Mouse (Mus musculus): Measurements from ENCODE around the gene Gnpat. TPM values are rescaled to one million over a fixed set of nuclear protein-coding genes. Genes with fewer than 3 reads are reported as not detected.

Gene Gnpat
- total RNA-seq, 2 experiments from 2014 or later = 55.6 to 68.3 TPM

- DNase-seq = no peak
Measured at GRCm38 (mm10) chr8:124905482-124905881, 42.6 kb downstream of the Gnpat start.

DNA sequence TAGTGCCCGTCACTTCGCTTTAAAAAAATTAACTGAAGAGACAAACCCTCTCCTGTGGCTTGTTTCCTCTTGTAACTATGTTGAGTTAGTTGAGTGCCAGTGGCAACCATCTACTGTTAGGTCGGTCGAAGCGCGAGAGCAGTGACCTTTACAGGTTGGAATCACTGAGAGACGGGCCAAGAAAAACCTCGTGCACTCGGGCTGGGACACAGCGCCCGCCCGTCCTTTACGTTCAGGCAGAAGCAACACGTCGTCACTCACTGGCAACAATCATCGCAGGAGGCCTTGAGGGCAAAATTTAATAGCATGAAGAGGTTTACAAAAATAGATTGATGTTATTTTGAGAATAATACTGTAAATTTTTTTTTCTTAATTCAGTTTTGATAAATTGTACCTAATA lies 47.1 kb downstream of the Gnpat start:
- DNase-seq = no peak

GRCm38 (mm10) chr8:124910349-124910748 lies 47.5 kb downstream of the Gnpat start:
- DNase-seq = no peak

DNA sequence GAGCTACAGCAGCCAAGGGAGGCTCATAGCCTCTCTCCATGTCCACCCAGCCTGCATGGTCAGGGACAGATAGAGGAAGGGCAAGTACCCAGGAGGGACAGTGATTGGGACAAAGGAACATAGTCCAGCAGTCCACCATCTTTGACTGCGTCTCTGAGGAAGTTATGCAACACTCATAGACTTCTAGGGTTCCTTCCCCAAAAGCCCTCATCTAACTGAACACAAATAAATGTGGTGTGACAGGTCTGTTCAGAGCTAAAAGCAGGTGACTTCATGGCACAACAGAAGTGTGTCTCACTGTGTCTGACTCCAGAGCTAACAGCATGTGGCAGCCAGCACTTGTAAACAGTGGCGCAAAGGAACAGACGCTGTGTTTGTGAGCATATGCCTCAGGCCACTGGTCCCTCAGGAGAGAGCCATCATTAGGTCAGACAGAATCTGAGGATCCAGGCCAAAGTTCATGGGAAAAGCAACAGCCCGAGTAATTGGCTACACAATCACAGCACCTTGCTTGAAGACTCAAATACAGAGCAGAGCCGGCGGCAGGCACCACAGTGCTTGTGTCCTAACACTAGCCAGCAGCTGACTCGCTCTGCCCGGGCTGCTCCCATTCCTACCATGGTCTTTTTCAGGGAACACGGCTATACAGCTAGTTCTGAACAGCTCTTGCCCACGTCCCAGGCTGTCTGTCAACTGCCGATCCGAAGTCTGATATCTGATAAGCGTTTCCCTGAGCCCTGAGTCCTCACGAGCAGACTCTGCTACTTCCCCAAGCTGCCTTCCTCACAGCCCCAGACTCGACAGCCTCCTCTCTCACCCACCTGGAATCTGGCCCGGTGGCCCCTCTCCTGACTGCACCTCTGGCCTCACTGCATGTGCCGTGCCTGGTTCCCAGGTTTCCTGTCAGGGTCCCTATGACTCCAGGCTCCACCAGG lies 49.4 kb downstream of the Gnpat start:
- DNase-seq = no peak

DNA sequence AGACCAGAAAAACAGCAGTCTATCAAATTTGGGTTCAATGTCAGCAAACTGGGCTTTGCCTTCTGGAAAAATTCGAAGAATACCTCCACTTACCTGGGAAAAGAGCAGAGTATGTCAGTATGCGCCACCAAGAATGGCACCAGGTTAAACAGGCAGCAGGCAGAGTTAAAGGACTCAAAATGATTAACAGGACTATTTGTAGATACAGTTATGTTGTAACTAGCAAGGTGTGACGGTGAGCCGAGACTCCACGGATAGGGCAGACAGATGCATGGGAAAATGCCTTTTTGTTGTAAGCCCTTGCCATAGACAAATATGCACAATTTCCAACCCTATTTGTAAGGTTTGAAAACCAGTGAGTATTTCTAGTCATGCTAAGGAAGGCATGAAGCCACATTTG lies 51.2 kb downstream of the Gnpat start:
- DNase-seq = no peak

- DNase-seq = no peak
Measured at GRCm38 (mm10) chr8:124917741-124918484, 55.1 kb downstream of the Gnpat start.

- no peak for DNase-seq
Measured at GRCm38 (mm10) chr8:124921369-124922279, 58.8 kb downstream of the Gnpat start.

DNA sequence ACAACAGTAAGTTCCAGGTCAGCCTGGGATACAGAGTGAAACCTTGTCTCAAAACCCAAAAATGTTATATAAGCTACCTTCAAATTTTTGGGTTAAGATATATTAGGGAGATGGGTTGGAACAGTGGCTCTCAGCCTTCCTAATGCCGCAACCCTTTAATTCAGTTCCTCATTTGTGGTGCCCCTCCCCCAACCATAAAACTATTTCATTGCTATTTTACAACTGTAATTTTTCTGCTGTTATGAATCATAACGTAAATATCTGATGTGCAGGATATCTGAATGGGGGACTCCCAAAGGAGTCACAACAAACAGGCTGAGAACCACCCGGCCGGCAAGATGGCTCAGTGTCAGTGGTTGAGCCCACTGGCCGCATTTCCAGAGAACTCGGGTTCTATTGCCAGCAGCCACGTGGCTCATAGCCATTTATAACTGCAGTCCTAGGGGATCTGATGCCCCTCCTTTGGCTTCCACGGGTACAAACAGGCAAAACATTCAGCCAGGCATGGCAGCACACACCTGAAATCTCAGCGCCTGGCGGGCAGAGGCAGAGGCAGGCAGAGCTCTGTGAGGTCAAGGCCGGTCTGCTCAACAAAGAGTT lies 59.8 kb downstream of the Gnpat start:
- DNase-seq = no peak

- DNase-seq = no peak
Measured at GRCm38 (mm10) chr8:124923971-124924652, 61.3 kb downstream of the Gnpat start.

DNA sequence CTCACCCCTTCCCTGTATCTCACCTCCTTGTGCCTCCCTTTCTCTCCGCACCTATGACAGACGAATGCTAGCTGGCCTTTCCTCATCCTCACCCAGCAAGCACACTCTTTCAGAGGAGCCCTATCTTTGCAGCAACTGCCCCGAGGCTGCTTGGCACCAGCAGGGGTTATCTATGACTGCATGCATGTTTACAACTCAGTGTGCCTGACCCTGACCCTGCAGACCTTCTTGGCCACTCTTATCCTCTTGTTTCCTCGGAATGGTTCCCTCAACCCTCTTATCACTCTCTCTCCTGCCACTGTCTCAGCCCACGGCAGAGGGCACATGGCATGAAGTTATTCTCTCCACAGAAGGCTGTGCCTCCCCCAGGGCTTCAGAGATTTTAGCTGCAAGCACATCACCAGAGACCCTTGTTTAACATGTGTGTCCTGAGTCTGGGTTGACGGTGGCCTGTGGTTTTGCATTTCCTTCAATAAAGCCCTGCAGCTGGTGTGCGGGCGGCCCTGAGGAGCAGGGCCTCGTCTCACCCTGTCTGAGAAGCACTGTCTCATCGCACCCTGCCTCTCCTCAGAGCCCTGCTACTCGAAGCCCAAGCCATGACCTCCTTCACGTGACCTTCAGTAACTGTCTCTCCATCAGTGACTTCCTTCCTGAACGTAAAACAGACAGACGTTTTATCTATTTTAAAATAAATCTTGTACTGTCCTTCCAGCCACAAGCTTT lies 62.9 kb downstream of the Gnpat start:
- DNase-seq = no peak

DNA sequence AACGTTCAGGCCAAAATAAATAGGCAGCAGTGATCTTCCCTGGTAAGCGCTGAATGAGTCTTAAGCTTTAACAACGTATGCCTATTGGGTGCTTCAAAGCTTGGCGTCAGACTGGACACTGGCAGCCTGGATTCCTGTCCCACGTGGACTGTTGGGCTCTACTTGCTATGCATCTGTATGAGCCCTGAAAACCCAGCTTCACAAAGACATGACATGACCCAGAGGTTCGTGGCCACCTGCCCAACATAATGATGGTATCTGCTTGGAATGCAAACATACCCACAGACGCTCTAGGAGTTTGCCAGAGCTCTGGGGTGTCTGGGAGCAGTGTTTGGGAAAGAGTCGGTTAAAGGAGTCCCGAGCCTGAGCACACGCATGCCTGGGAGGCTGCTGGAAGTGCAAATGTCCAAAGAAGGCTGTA lies 63.5 kb downstream of the Gnpat start:
- DNase-seq = no peak

DNA sequence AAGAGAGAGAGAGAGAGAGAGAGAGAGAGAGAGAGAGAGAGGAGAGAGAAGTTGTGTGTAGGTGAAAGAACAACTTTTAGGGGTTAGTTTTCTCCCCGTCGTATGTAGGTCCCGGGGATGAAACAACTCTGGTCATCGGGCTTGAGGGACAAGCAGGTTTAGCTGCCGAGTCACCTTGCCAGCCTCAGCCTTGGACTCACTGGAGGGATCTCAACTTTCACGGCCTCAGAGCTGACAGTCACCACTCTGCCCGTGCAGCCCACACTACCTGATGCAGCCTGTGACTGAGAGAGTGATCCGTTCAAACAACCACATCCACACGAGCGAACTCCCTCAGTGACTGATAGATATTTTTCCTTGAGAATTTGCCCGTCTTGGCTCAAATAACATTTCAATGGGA lies 66.2 kb downstream of the Gnpat start:
- no peak for DNase-seq

DNA sequence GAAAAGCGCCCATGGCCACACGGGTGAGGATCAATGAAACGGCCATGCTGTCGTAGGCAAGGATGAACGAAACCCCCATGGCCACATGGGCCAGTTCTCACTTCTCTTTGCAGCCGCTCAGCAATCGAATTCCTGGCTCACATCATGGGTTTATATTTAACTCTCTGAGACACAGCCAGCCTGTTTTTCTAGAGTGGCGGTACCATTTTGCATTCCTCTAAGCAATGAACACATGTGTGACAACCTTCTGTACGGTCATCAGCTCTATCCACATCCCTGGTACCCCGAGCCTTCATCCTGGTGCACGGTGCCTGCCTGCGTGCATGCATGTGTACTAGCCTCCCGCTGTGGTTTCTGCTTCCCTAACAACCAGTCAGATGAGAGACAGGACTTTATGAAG lies 67.3 kb downstream of the Gnpat start:
- no peak for DNase-seq

GRCm38 (mm10) chr8:124930649-124931048 lies 67.8 kb downstream of the Gnpat start:
- DNase-seq = no peak

DNA sequence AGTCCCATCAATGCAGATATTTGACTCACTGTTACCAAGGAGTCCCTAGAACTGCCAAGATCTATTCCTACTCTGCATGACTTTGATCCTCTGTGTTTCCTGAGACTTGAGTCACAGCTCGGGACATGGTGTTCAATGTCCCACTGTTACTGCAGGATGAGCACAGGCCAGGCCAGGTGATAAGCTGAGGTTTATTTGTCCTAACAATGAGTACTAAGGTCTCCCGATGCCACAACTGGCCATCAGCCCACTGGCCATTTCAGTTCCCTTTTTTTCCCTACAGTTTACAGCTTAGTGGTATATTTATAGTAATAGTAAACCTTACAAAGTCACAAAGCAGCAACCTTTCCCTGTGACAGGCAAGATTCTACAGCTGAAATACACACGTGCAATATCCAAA lies 69.6 kb downstream of the Gnpat start:
- no peak for DNase-seq

- no peak for DNase-seq
Measured at GRCm38 (mm10) chr8:124935116-124935515, 72.3 kb downstream of the Gnpat start.

DNA sequence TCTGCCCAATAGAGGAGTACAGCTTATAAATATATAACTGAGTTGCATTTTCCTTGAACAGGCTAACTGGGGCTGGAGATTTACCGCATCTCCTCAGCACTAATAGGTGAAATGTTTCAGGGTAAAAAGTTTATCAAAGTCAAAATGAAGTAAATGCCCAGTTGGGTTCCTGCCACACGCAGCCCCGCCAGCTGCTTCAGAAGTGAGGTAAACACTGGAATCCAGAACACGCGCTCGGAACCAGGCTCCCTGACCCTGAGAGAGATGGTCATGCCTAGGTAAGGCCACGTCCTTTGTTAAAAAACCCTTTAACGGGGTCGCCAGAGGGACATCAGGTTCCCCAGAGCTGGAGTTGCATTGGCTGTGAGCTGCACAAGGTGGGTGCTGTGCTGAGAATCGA lies 73.9 kb downstream of the Gnpat start:
- DNase-seq = no peak

GRCm38 (mm10) chr8:124937293-124937692 lies 74.5 kb downstream of the Gnpat start:
- no peak for DNase-seq

All from layer of hippocampus, postnatal 36 days (tissue).